Mouse (Mus musculus): ENCODE measurements around the gene Gpr84.

DNA sequence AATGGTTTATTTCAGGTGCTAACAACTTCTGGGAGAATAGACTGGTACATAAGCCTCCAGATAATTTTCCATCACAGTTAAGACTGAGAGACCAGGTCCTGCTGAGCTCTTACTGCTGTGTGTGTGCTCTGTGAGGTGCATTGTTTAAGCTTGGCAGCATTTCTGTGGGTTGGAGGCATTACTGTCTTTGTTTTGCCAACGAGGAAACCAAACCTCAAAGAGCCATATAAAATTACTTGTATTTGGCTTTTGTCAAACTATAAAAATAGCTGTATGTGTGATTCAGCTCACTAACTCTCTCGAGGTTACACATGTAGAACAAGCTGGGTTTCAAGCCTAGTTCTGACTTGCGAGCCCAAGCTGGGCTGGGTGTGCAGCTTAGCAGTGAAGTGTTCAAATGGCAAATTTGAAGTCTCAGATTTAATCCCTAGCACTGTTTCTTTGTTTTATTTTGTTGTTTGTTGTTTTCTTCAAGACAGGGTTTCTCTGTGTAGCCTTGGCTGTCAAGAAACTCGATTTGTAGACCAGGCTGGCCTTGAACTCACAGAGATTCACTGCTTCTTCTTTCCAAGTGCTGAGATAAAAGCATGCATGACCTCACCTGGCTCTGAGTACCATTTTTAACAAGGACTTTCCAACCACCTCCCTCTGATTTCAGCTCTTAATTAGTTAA, 17.6 kb downstream of the Gpr84 start:
- TF ChIP-seq CTCF (conservative IDR thresholded peaks at IDR 0.05; ENCODE audit: insufficient read depth, insufficient read length, low read depth, low read length) (no peak), POLR2A (IDR thresholded peaks at IDR 0.05; ENCODE audit: low read depth, low read length) (no peak)

Data from kidney, adult 2 months (tissue).